Mouse (Mus musculus): ENCODE results near the gene Cd3e. TPM values are rescaled to one million over a fixed set of nuclear protein-coding genes. Genes with fewer than 3 reads are reported as not detected.

Gene Cd3e
- polyA plus RNA-seq, 1 experiment = not detected

DNA sequence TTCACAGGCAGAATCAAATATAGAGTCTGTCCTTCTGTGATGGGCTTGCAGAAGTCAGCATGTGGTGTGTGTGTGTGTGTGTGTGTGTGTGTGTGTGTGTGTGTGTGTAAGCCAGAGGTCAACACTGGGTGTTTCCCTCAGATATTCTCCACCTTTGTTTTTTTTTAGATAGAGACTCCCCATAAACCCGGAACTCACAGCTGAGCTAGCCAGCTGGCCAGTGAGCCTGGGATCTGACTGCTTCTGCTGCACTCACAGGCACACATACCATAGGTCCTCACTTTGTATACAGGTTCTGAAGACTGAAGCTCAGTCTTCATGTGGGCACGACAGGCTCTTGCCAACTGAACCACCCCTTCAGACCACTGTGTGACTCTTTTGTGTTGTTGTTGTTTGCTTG lies 22.8 kb upstream of the Cd3e start:
- no peak overlapping the region for H3K4me3 ChIP-seq (ENCODE audit: insufficient read depth, low read depth, low read length)
- H3K4me1 ChIP-seq (ENCODE audit: control insufficient read depth, insufficient read depth, insufficient read length, low read length) = no peaks in the 10 kb centered on the region
- no peak overlapping the region for H3K27ac ChIP-seq (replicated peaks; ENCODE audit: low read depth, low read length)

DNA sequence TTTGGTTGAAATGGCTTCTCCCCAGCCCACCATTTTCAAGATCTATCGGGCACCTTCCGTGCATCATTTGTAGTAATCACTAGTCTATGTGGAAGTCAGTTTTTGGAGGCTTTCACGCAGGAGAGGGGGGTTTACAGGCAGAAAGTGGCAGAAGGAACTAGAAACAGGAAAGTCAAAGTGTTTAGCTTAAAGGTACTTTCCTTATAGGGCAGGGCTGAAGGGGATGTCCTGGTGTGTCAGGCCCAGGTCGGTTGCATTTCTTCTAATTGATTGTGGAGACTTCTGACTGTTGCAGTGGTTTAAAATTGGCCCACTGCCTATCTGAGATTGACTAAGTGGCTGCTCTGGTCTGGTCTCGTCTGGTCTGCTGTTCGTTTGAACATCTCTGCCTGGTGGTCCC lies 20.9 kb upstream of the Cd3e start:
- H3K4me1 ChIP-seq (ENCODE audit: control insufficient read depth, insufficient read depth, insufficient read length, low read length) = no peaks in the 10 kb centered on the region
- H3K27ac ChIP-seq (replicated peaks; ENCODE audit: low read depth, low read length) = no peak overlapping the region
- no peak overlapping the region for H3K4me3 ChIP-seq (ENCODE audit: insufficient read depth, low read depth, low read length)

DNA sequence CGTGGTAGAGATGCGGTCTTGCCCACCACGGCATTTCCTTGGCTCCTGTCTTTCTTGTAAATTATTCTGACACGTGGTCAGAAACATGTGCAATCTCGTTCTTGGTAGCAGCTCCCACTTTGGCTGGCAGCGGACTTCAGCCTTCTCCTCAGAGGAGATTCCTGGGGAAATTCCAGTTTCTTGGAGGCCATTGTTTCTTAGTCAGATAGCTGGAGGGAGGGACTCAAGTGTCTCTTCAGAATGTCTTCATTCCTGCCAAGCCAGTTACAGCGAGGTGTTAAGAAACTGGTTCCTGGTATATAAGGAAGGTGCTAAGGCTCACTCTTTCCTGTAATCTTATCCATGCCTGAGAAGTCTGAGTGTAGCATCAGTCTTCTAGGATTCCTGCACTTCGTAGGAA lies 17.9 kb upstream of the Cd3e start:
- Histone ChIP-seq H3K4me1 (ENCODE audit: control insufficient read depth, insufficient read depth, insufficient read length, low read length) (no peaks in the 10 kb centered on the region), H3K4me3 (ENCODE audit: insufficient read depth, low read depth, low read length) (no peak overlapping the region), H3K27ac (replicated peaks; ENCODE audit: low read depth, low read length) (no peak overlapping the region)

GRCm38 (mm10) chr9:45024187-45024586 lies 14.8 kb upstream of the Cd3e start:
- H3K27ac ChIP-seq (replicated peaks; ENCODE audit: low read depth, low read length) = no peak overlapping the region
- H3K4me1 ChIP-seq (ENCODE audit: control insufficient read depth, insufficient read depth, insufficient read length, low read length) = no peaks in the 10 kb centered on the region
- no peak overlapping the region for H3K4me3 ChIP-seq (ENCODE audit: insufficient read depth, low read depth, low read length)

DNA sequence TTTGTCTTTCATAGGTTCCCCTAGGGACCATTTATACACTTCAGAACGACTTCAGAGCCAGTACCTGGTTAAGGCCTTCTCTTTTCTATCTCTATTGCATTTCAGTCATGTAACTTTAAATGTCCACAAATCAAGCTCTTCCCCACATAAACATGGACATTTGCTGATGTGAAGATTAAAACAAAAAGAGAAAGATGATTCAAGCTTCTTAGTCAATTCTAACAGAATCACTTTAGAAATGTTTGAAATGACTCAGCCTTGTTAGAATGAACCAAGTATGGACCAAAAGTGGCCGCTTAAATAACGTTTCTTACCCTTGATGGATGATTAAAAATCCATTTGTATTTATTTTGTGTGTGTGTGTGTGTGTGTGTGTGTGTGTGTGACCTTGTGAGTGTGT lies 14.2 kb upstream of the Cd3e start:
- H3K4me1 ChIP-seq (ENCODE audit: control insufficient read depth, insufficient read depth, insufficient read length, low read length) = no peaks in the 10 kb centered on the region
- no peak overlapping the region for H3K4me3 ChIP-seq (ENCODE audit: insufficient read depth, low read depth, low read length)
- H3K27ac ChIP-seq (replicated peaks; ENCODE audit: low read depth, low read length) = no peak overlapping the region

- Histone ChIP-seq H3K4me3 (ENCODE audit: insufficient read depth, low read depth, low read length) (no peak overlapping the region), H3K4me1 (ENCODE audit: control insufficient read depth, insufficient read depth, insufficient read length, low read length) (no peaks in the 10 kb centered on the region), H3K27ac (replicated peaks; ENCODE audit: low read depth, low read length) (no peak overlapping the region)
These were observed 13.4 kb upstream of the Cd3e start for GRCm38 (mm10) chr9:45022800-45023199.

DNA sequence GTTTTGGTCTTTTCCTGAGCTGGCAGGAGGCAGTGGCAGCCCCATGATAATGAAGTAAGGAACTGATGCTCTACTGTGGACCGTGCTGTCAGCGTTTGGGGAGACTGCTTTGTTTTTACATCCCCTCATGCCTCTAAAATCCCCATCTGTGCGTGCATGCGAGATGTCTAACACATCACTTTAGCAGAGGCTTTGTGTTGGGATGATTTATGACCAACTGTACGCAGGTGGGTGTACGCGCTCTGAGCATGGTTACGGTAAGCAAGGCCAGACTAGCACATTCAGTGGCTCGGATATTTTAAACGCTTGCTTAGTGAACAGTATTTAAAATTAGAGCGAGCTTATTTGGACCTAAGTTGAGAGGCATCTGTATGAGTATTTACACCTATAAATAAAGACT lies 8.6 kb upstream of the Cd3e start:
- H3K4me3 ChIP-seq (ENCODE audit: insufficient read depth, low read depth, low read length) = no peak overlapping the region
- H3K27ac ChIP-seq (replicated peaks; ENCODE audit: low read depth, low read length) = no peak overlapping the region
- no peaks in the 10 kb centered on the region for H3K4me1 ChIP-seq (ENCODE audit: control insufficient read depth, insufficient read depth, insufficient read length, low read length)

DNA sequence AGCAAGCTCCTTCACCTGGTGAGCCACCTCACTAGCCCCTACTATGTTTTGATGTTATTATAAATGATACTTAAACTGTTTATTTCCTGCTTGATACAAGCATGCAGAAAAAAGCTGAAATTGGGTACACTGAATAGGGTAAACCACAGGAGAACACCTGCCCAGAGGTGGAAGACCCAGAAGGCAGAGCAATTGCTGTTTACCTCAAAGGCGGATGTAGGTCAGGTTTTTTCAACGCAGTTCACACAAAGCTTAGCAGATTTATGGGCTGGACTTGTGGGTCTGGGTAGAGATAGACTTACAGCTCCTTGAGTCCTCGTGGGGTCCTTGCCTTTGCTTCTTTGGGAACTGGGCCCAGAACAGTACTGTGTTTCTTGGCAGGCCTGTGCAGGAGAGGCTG lies 6.4 kb upstream of the Cd3e start:
- Histone ChIP-seq H3K27ac (replicated peaks; ENCODE audit: low read depth, low read length) (no peak overlapping the region), H3K4me1 (ENCODE audit: control insufficient read depth, insufficient read depth, insufficient read length, low read length) (no peaks in the 10 kb centered on the region), H3K4me3 (ENCODE audit: insufficient read depth, low read depth, low read length) (no peak overlapping the region)

GRCm38 (mm10) chr9:45014879-45015278 lies 5.5 kb upstream of the Cd3e start:
- no peaks in the 10 kb centered on the region for H3K4me1 ChIP-seq (ENCODE audit: control insufficient read depth, insufficient read depth, insufficient read length, low read length)
- H3K27ac ChIP-seq (replicated peaks; ENCODE audit: low read depth, low read length) = no peak overlapping the region
- H3K4me3 ChIP-seq (ENCODE audit: insufficient read depth, low read depth, low read length) = no peak overlapping the region

GRCm38 (mm10) chr9:45011291-45011690 lies 1.9 kb upstream of the Cd3e start:
- Histone ChIP-seq H3K4me3 (ENCODE audit: insufficient read depth, low read depth, low read length) (no peak overlapping the region), H3K4me1 (ENCODE audit: control insufficient read depth, insufficient read depth, insufficient read length, low read length) (no peaks in the 10 kb centered on the region), H3K27ac (replicated peaks; ENCODE audit: low read depth, low read length) (no peak overlapping the region)

- no peak overlapping the region for H3K27ac ChIP-seq (replicated peaks; ENCODE audit: low read depth, low read length)
- no peaks in the 10 kb centered on the region for H3K4me1 ChIP-seq (ENCODE audit: control insufficient read depth, insufficient read depth, insufficient read length, low read length)
- H3K4me3 ChIP-seq (ENCODE audit: insufficient read depth, low read depth, low read length) = no peak overlapping the region
These were observed 1.0 kb upstream of the Cd3e start for GRCm38 (mm10) chr9:45010461-45010860.

GRCm38 (mm10) chr9:45008342-45008741 lies 1.1 kb downstream of the Cd3e start:
- Histone ChIP-seq H3K27ac (replicated peaks; ENCODE audit: low read depth, low read length) (no peak overlapping the region), H3K4me3 (ENCODE audit: insufficient read depth, low read depth, low read length) (no peak overlapping the region), H3K4me1 (ENCODE audit: control insufficient read depth, insufficient read depth, insufficient read length, low read length) (no peaks in the 10 kb centered on the region)

- H3K4me1 ChIP-seq (ENCODE audit: control insufficient read depth, insufficient read depth, insufficient read length, low read length) = no peaks in the 10 kb centered on the region
- no peak overlapping the region for H3K4me3 ChIP-seq (ENCODE audit: insufficient read depth, low read depth, low read length)
- H3K27ac ChIP-seq (replicated peaks; ENCODE audit: low read depth, low read length) = no peak overlapping the region
These were observed 2.0 kb downstream of the Cd3e start for GRCm38 (mm10) chr9:45007404-45007803.

GRCm38 (mm10) chr9:45000249-45000648 lies 9.2 kb downstream of the Cd3e start:
- Histone ChIP-seq H3K4me3 (ENCODE audit: insufficient read depth, low read depth, low read length) (no peak overlapping the region), H3K4me1 (ENCODE audit: control insufficient read depth, insufficient read depth, insufficient read length, low read length) (no peaks in the 10 kb centered on the region), H3K27ac (replicated peaks; ENCODE audit: low read depth, low read length) (no peak overlapping the region)

DNA sequence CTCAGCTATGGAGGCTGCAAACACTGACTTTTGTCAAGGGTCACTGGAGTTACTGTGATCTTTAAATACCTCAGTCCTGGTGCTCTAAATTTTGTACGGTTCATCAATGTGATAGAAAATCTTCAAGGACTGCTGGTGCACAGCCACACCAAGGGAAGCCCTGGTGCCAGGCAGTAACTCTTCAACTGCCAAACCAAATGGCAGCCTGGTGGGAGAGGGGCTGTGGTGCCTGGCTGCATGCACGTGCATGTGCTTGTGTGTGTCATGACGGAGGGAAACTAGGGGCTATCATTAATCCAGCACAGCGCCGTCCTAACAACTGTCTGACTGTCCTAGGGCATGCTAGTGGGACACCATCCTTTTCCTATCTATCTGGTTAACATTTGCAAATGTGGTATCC lies 9.7 kb downstream of the Cd3e start:
- Histone ChIP-seq H3K27ac (replicated peaks; ENCODE audit: low read depth, low read length) (no peak overlapping the region), H3K4me1 (ENCODE audit: control insufficient read depth, insufficient read depth, insufficient read length, low read length) (no peaks in the 10 kb centered on the region), H3K4me3 (ENCODE audit: insufficient read depth, low read depth, low read length) (no peak overlapping the region)

DNA sequence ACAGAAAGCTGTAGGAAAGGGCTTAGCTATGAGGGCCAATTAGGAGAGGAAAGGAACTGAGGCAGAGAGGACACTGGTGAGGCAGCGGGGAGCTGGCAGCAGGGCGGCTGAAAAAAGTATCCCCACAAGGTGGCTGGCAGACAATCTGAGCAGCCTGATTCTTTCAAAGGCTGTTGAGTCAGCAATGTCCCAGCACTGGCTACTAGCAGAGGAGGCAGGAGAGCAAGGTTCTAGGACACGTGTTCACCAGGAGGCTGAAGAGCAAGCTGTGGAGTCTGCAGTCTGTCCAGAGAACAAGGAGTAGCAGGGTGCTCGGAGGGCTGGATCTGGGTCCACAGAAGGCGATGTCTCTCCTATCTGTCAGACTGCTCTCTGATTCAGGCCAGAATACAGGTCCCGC lies 10.3 kb downstream of the Cd3e start:
- no peak overlapping the region for H3K27ac ChIP-seq (replicated peaks; ENCODE audit: low read depth, low read length)
- no peaks in the 10 kb centered on the region for H3K4me1 ChIP-seq (ENCODE audit: control insufficient read depth, insufficient read depth, insufficient read length, low read length)
- no peak overlapping the region for H3K4me3 ChIP-seq (ENCODE audit: insufficient read depth, low read depth, low read length)

DNA sequence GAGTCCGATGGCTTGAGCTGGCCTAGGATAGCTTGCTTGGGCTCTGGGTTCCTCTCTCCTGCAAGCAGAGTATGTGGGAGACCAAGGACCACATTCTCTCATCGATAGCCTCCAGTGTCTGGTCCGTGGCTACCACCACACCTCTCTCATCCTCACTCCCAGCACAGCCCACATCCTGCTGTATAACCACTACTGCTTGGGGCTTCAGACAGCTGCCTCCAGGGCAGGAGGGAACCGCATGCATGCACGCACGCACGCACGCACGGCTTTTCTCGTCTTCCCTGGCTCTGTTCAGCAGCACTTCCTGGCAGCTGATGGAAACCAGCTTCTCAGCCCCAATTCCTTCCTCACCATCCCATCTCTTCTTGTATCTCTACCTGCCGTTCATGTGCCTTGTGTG lies 11.3 kb downstream of the Cd3e start:
- no peak overlapping the region for H3K4me3 ChIP-seq (ENCODE audit: insufficient read depth, low read depth, low read length)

More for the DNA sequence above, 11.3 kb downstream of the Cd3e start:
- Histone ChIP-seq H3K27ac (replicated peaks; ENCODE audit: low read depth, low read length) (no peak overlapping the region), H3K4me1 (ENCODE audit: control insufficient read depth, insufficient read depth, insufficient read length, low read length) (no peaks in the 10 kb centered on the region)

Measured in brown adipose tissue, adult 24 weeks (tissue).